Mouse (Mus musculus): ENCODE results near the gene Dach1. TPM values are rescaled to one million over a fixed set of nuclear protein-coding genes. Genes with fewer than 3 reads are reported as not detected.

Gene Dach1
- polyA plus RNA-seq, 1 experiment from 2014 or later: 16.2 TPM

GRCm38 (mm10) chr14:98104314-98104955 is 65.1 kb downstream of the Dach1 start:
- Histone ChIP-seq H3K4me1 (replicated peaks) (peaks cover 6% of the 10 kb centered on the region; the same call in 1 of the 2 replicates), H3K9ac (no peak overlapping the region), H3K4me3 (no peak overlapping the region), H3K9me3 (no peaks in the 10 kb centered on the region), H3K4me2 (no peak overlapping the region), H3K36me3 (no peaks in the 10 kb centered on the region), H3K27me3 (no peaks in the 10 kb centered on the region), H3K27ac (replicated peaks) (0 out of 2 replicates have a peak overlapping the region, but pooled peaks have one; percentile 7)
- ATAC-seq (ENCODE audit: low FRiP score, low read depth): no peak
- WGBS: 42% methylated on average over 10 of the region's 10 CpGs

GRCm38 (mm10) chr14:98095229-98095628 is 74.3 kb downstream of the Dach1 start:
- ATAC-seq (ENCODE audit: low FRiP score, low read depth): no peak; the same call in 1 of the 2 replicates
- 16% methylated on average over 4 of the region's 4 CpGs for WGBS
- no peak overlapping the region for H3K4me3 ChIP-seq
- no peaks in the 10 kb centered on the region for H3K36me3 ChIP-seq
- H3K4me2 ChIP-seq: no peak overlapping the region
- H3K4me1 ChIP-seq (replicated peaks): peaks cover 7% of the 10 kb centered on the region; the same call in 1 of the 2 replicates
- H3K9ac ChIP-seq: no peak overlapping the region
- peak overlapping the region; percentile 38; the same call in 1 of the 2 replicates for H3K27ac ChIP-seq (replicated peaks)
- H3K9me3 ChIP-seq: no peaks in the 10 kb centered on the region
- no peaks in the 10 kb centered on the region for H3K27me3 ChIP-seq

GRCm38 (mm10) chr14:98089246-98089645 is 80.3 kb downstream of the Dach1 start:
- Histone ChIP-seq H3K36me3 (no peaks in the 10 kb centered on the region), H3K4me3 (no peak overlapping the region), H3K4me2 (no peak overlapping the region), H3K27ac (replicated peaks) (no peak overlapping the region), H3K27me3 (no peaks in the 10 kb centered on the region), H3K9ac (no peak overlapping the region), H3K4me1 (replicated peaks) (no peaks in the 10 kb centered on the region), H3K9me3 (no peaks in the 10 kb centered on the region)
- WGBS: 96% methylated on average over 2 of the region's 2 CpGs
- ATAC-seq (ENCODE audit: low FRiP score, low read depth): no peak

GRCm38 (mm10) chr14:98087355-98087754 is 82.2 kb downstream of the Dach1 start:
- no peak overlapping the region for H3K4me3 ChIP-seq
- no peaks in the 10 kb centered on the region for H3K4me1 ChIP-seq (replicated peaks)
- no peaks in the 10 kb centered on the region for H3K36me3 ChIP-seq
- H3K27ac ChIP-seq (replicated peaks): no peak overlapping the region
- no peaks in the 10 kb centered on the region for H3K27me3 ChIP-seq
- WGBS: 81% methylated on average over 2 of the region's 2 CpGs
- H3K4me2 ChIP-seq: no peak overlapping the region
- no peaks in the 10 kb centered on the region for H3K9me3 ChIP-seq
- ATAC-seq (ENCODE audit: low FRiP score, low read depth): no peak
- no peak overlapping the region for H3K9ac ChIP-seq

GRCm38 (mm10) chr14:98086794-98087193 is 82.8 kb downstream of the Dach1 start:
- Histone ChIP-seq H3K4me2 (no peak overlapping the region), H3K27ac (replicated peaks) (no peak overlapping the region), H3K27me3 (no peaks in the 10 kb centered on the region), H3K4me3 (no peak overlapping the region), H3K36me3 (no peaks in the 10 kb centered on the region), H3K9me3 (no peaks in the 10 kb centered on the region), H3K9ac (no peak overlapping the region), H3K4me1 (replicated peaks) (no peaks in the 10 kb centered on the region)
- ATAC-seq (ENCODE audit: low FRiP score, low read depth): no peak
- 84% methylated on average over 4 of the region's 4 CpGs for WGBS

GRCm38 (mm10) chr14:98085141-98085540 is 84.4 kb downstream of the Dach1 start:
- Histone ChIP-seq H3K36me3 (no peaks in the 10 kb centered on the region), H3K4me1 (replicated peaks) (no peaks in the 10 kb centered on the region), H3K9ac (no peak overlapping the region), H3K4me3 (no peak overlapping the region), H3K9me3 (no peaks in the 10 kb centered on the region), H3K27ac (replicated peaks) (no peak overlapping the region), H3K4me2 (no peak overlapping the region), H3K27me3 (no peaks in the 10 kb centered on the region)
- no peak for ATAC-seq (ENCODE audit: low FRiP score, low read depth)
- WGBS: 60% methylated on average over 5 of the region's 5 CpGs

- Histone ChIP-seq H3K4me2 (no peak overlapping the region), H3K4me1 (replicated peaks) (no peaks in the 10 kb centered on the region), H3K4me3 (no peak overlapping the region), H3K27ac (replicated peaks) (no peak overlapping the region), H3K9ac (no peak overlapping the region), H3K27me3 (no peaks in the 10 kb centered on the region), H3K36me3 (no peaks in the 10 kb centered on the region), H3K9me3 (no peaks in the 10 kb centered on the region)
- no peak for ATAC-seq (ENCODE audit: low FRiP score, low read depth)
- 76% methylated on average over 1 of the region's 1 CpGs for WGBS
Measured at GRCm38 (mm10) chr14:98084720-98085119, 84.8 kb downstream of the Dach1 start.

GRCm38 (mm10) chr14:98083419-98083818 is 86.1 kb downstream of the Dach1 start:
- no peak overlapping the region for H3K4me2 ChIP-seq

GRCm38 (mm10) chr14:98080014-98080413 is 89.6 kb downstream of the Dach1 start:
- no peaks in the 10 kb centered on the region for H3K36me3 ChIP-seq
- no peak overlapping the region for H3K9ac ChIP-seq
- no peak overlapping the region for H3K27ac ChIP-seq (replicated peaks)
- H3K4me1 ChIP-seq (replicated peaks): no peaks in the 10 kb centered on the region
- H3K4me3 ChIP-seq: no peak overlapping the region
- ATAC-seq (ENCODE audit: low FRiP score, low read depth): no peak
- 70% methylated on average over 6 of the region's 6 CpGs for WGBS
- no peaks in the 10 kb centered on the region for H3K27me3 ChIP-seq
- no peak overlapping the region for H3K4me2 ChIP-seq
- no peaks in the 10 kb centered on the region for H3K9me3 ChIP-seq

More at GRCm38 (mm10) chr14:98083419-98083818, 86.1 kb downstream of the Dach1 start:
- Histone ChIP-seq H3K9ac (no peak overlapping the region), H3K9me3 (no peaks in the 10 kb centered on the region), H3K27ac (replicated peaks) (no peak overlapping the region), H3K36me3 (no peaks in the 10 kb centered on the region), H3K4me3 (no peak overlapping the region), H3K4me1 (replicated peaks) (no peaks in the 10 kb centered on the region), H3K27me3 (no peaks in the 10 kb centered on the region)
- ATAC-seq (ENCODE audit: low FRiP score, low read depth): no peak
- 24% methylated on average over 1 of the region's 1 CpGs for WGBS

GRCm38 (mm10) chr14:98077996-98078395 is 91.6 kb downstream of the Dach1 start:
- no peak overlapping the region for H3K27ac ChIP-seq (replicated peaks)
- peaks cover 10% of the 10 kb centered on the region for H3K4me1 ChIP-seq (replicated peaks)
- H3K4me2 ChIP-seq: no peak overlapping the region
- no peaks in the 10 kb centered on the region for H3K9me3 ChIP-seq
- no peak for ATAC-seq (ENCODE audit: low FRiP score, low read depth)
- no peak overlapping the region for H3K4me3 ChIP-seq
- no peak overlapping the region for H3K9ac ChIP-seq
- no peaks in the 10 kb centered on the region for H3K27me3 ChIP-seq
- no peaks in the 10 kb centered on the region for H3K36me3 ChIP-seq

GRCm38 (mm10) chr14:98073421-98074080 is 96.0 kb downstream of the Dach1 start:
- ATAC-seq (ENCODE audit: low FRiP score, low read depth): peak; percentile 68
- no peaks in the 10 kb centered on the region for H3K36me3 ChIP-seq
- peak overlapping the region; percentile 52 for H3K4me2 ChIP-seq
- H3K9ac ChIP-seq: peak overlapping the region; percentile 25; the same call in 1 of the 2 replicates
- H3K4me1 ChIP-seq (replicated peaks): peaks cover 24% of the 10 kb centered on the region
- peak overlapping the region; percentile 26 for H3K4me3 ChIP-seq
- 31% methylated on average over 12 of the region's 12 CpGs for WGBS
- no peaks in the 10 kb centered on the region for H3K9me3 ChIP-seq
- H3K27ac ChIP-seq (replicated peaks): peak overlapping the region; percentile 62
- H3K27me3 ChIP-seq: no peaks in the 10 kb centered on the region

GRCm38 (mm10) chr14:98072647-98073420 is 96.7 kb downstream of the Dach1 start:
- peak overlapping the region; percentile 52 for H3K4me2 ChIP-seq
- peaks cover 24% of the 10 kb centered on the region for H3K4me1 ChIP-seq (replicated peaks)
- H3K9me3 ChIP-seq: no peaks in the 10 kb centered on the region
- no peaks in the 10 kb centered on the region for H3K36me3 ChIP-seq
- peak overlapping the region; percentile 62 for H3K27ac ChIP-seq (replicated peaks)
- ATAC-seq (ENCODE audit: low FRiP score, low read depth): peak; percentile 79
- WGBS: 14% methylated on average over 11 of the region's 11 CpGs
- H3K27me3 ChIP-seq: no peaks in the 10 kb centered on the region
- H3K4me3 ChIP-seq: peak overlapping the region; percentile 26
- peak overlapping the region; percentile 25; the same call in 1 of the 2 replicates for H3K9ac ChIP-seq

Data from hindbrain, embryonic 15.5 days (tissue).